Mouse (Mus musculus) cortical plate, adult 2 months (tissue): Measurements from ENCODE around the gene Hist1h4h.
"Not testable (repeated sequence)": the region's sequence is repeated elsewhere in the genome, so short reads cannot be mapped to it uniquely, and the experiment has no call there.

Experiments used
- CTCF ChIP-seq: fragments of 200-500 bp; IDR thresholded peaks from 2 replicates; pipeline ENCODE4 v1.5.1; 2011; ENCODE audit warnings: mild to moderate bottlenecking, control low read depth, low read length; ENCODE audit not compliant: insufficient read depth; ENCODE audit errors: extremely low read depth
- POLR2A ChIP-seq: fragments of 200-500 bp; IDR thresholded peaks from 2 replicates; pipeline ENCODE4 v1.6.1; 2011; ENCODE audit warnings: mild to moderate bottlenecking, low read length, control low read depth; ENCODE audit not compliant: insufficient read depth; ENCODE audit errors: extremely low read depth

DNA sequence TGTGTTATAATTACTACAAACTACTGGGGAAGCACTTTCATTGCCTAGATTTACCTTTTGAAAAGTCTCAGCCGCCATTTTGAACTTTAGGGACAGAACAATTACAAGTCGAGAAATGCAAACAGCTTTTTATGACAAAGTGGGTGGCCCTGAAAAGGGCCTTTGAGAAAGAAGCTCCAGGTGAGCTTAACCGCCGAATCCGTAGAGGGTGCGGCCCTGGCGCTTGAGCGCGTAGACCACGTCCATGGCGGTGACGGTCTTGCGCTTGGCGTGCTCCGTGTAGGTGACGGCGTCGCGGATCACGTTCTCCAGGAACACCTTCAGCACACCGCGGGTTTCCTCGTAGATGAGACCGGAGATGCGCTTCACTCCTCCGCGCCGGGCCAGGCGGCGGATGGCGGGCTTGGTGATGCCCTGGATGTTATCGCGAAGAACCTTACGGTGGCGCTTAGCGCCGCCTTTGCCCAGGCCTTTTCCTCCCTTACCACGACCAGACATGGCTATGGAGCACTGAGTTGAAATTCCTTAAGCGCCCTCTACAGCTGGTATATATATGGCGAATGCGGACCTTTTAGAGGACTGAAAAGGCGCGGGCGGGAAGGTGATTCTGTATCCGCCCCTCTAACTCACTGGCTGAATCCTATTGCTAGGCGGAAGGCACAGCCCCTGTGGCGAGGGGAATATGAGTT is 20.4 kb downstream of the Hist1h4h start, which contains the start of gene Hist1h4f:
- TF ChIP-seq CTCF, result not testable (repeated sequence)
- peak; percentile 96 for TF ChIP-seq POLR2A
